Mouse (Mus musculus) midbrain, embryonic 15.5 days (tissue): ENCODE data around the gene Src. TPM values are rescaled to one million over a fixed set of nuclear protein-coding genes. Genes with fewer than 3 reads are reported as not detected.
A peak's percentile ranks its signal among the peaks of the same experiment; 100 is the strongest.

ENCODE experiments used
- ATAC-seq: fragments of 200-750 bp; cut with Nextera tagmentation; replicated peaks from 2 replicates; pipeline ENCODE4 v1.8.0; 2017; ENCODE audit warnings: moderate TSS enrichment
- H3K27ac ChIP-seq: fragments of 300-500 bp; sonication (generic); 2 replicates; pipeline ENCODE4 v1.5.1; 2015; ENCODE audit warnings: mild to moderate bottlenecking, inconsistent platforms
- H3K27me3 ChIP-seq: fragments of 300-500 bp; sonication (generic); replicated peaks from 2 replicates; pipeline ENCODE4 v1.6.1; 2015; ENCODE audit warnings: inconsistent platforms
- H3K36me3 ChIP-seq: fragments of 300-500 bp; sonication (generic); replicated peaks from 2 replicates; pipeline ENCODE4 v1.6.1; 2015; ENCODE audit warnings: inconsistent platforms
- H3K4me1 ChIP-seq: fragments of 300-500 bp; sonication (generic); 2 replicates; pipeline ENCODE4 v1.6.1; 2015; ENCODE audit warnings: inconsistent platforms
- H3K4me2 ChIP-seq: fragments of 300-500 bp; sonication (generic); 2 replicates; pipeline ENCODE4 v1.6.1; 2015; ENCODE audit warnings: inconsistent platforms, mild to moderate bottlenecking, moderate library complexity
- H3K4me3 ChIP-seq: fragments of 300-500 bp; sonication (generic); 2 replicates; pipeline ENCODE4 v1.5.1; 2015; ENCODE audit warnings: mild to moderate bottlenecking, inconsistent platforms
- H3K9ac ChIP-seq: fragments of 300-500 bp; sonication (generic); 2 replicates; pipeline ENCODE4 v1.6.1; 2015; ENCODE audit warnings: mild to moderate bottlenecking, inconsistent platforms
- H3K9me3 ChIP-seq: fragments of 300-500 bp; sonication (generic); 2 replicates; pipeline ENCODE4 v1.6.1; 2016; ENCODE audit warnings: inconsistent platforms
- WGBS: fragments of 180-500 bp; shearing (Covaris S2); methylation state at CpG from one replicate; pipeline ENCODE4 v1.1.7; 2015; ENCODE audit warnings: mixed read lengths; 5-methylcytosine and 5-hydroxymethylcytosine counted together
- polyA plus RNA-seq: library from polyadenylated mRNA; unstranded; fragments of >200 nt; fragmentation: Nextera tagmentation; extraction: Ambion mirVana; gene quantifications from 2 replicates; pipeline ENCODE4 v1.2.1, GENCODE M21; 2015

Gene Src
- polyA plus RNA-seq, 1 experiment from 2014 or later: 40.3 TPM

DNA sequence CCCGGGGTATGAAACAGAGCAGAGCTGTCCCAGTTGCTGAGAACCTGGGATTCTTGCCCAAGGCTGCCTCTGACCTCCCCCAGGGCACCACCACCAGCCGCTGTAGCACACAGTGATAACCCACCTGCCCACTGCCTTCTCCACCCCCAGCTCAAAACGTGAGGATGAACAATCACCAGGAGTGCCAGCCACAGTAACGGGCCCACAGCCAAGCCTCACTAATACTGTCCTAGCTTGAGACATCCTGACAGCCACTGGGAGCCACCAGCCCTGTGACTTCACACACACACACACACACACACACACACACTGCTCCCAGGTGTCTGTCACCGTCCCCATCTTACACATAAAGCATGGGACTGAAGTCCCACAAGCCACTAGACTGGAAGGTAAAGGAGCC is 22.9 kb upstream of the Src start:
- 71% methylated on average over 5 of the region's 5 CpGs for WGBS
- H3K4me1 ChIP-seq: no peaks in the 10 kb centered on the region
- no peaks in the 10 kb centered on the region for H3K9me3 ChIP-seq
- no peak for ATAC-seq
- no peaks in the 10 kb centered on the region for H3K27me3 ChIP-seq
- H3K4me2 ChIP-seq: no peak overlapping the region
- 0 out of 2 replicates have a peak overlapping the region, but pooled peaks have one; percentile 49 for H3K27ac ChIP-seq
- no peak overlapping the region for H3K4me3 ChIP-seq
- H3K36me3 ChIP-seq: peaks cover 17% of the 10 kb centered on the region; the same call in 1 of the 2 replicates
- no peak overlapping the region for H3K9ac ChIP-seq

DNA sequence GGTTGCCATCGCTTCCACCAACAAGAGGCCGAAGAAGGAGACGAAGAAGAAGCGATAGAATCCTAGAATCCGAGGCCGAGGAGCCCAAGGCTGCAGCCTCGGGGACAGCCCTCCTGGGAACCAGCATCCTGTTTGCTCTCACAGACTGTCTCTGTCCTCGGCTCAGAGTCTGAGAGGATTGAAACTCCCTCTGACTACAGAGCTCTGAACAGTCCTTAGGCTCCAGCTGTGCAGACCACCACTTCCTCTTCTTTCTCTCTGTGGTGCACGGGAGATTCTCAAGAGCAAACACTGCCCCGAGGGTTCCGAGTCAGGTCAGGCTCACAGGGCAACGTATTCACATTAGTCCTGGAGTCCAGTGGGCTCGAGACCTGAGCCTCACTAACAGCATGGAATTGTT is 22.3 kb upstream of the Src start:
- no peaks in the 10 kb centered on the region for H3K27me3 ChIP-seq
- H3K4me1 ChIP-seq: no peaks in the 10 kb centered on the region
- H3K4me2 ChIP-seq: no peak overlapping the region
- ATAC-seq: no peak
- H3K27ac ChIP-seq: peak overlapping the region; percentile 49
- no peak overlapping the region for H3K9ac ChIP-seq
- peaks cover 17% of the 10 kb centered on the region; the same call in 1 of the 2 replicates for H3K36me3 ChIP-seq
- H3K9me3 ChIP-seq: no peaks in the 10 kb centered on the region
- no peak overlapping the region for H3K4me3 ChIP-seq
- 58% methylated on average over 13 of the region's 13 CpGs for WGBS

- Histone ChIP-seq H3K4me1 (no peaks in the 10 kb centered on the region), H3K4me2 (no peak overlapping the region), H3K27ac (no peak overlapping the region), H3K9me3 (no peaks in the 10 kb centered on the region), H3K27me3 (no peaks in the 10 kb centered on the region), H3K36me3 (peaks cover 17% of the 10 kb centered on the region; the same call in 1 of the 2 replicates), H3K9ac (no peak overlapping the region), H3K4me3 (no peak overlapping the region)
- ATAC-seq: no peak
- 89% methylated on average over 4 of the region's 4 CpGs for WGBS
Observed at GRCm38 (mm10) chr2:157397376-157397775, 20.9 kb upstream of the Src start.

- WGBS: 96% methylated on average over 4 of the region's 4 CpGs
- no peak overlapping the region for H3K4me3 ChIP-seq
Observed at GRCm38 (mm10) chr2:157398539-157398938, 19.7 kb upstream of the Src start.

DNA sequence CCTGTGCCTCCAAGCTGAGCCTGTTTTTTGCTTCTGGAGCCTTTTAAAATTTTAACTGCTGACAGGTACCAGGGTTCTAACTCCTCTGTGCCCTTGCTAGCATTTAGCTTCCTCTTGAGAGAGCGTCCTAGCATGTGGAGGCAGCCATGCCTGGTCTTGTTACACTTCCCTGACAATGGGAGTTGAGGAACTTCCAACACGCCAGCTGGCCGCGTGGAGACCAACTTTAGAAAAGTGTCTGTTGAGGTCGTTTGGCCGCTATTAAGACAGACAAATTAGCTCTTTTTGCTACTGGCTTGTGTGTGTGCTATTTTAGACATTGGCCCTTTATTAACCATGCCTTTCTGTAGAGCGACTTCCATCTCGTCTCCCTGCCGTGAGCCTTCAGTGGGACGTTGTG is 18.4 kb upstream of the Src start:
- H3K9ac ChIP-seq: no peak overlapping the region
- H3K9me3 ChIP-seq: no peaks in the 10 kb centered on the region
- no peak overlapping the region for H3K4me2 ChIP-seq
- 90% methylated on average over 10 of the region's 10 CpGs for WGBS
- no peak overlapping the region for H3K27ac ChIP-seq
- H3K36me3 ChIP-seq: peaks cover 17% of the 10 kb centered on the region; the same call in 1 of the 2 replicates
- ATAC-seq: no peak
- H3K4me3 ChIP-seq: no peak overlapping the region
- no peaks in the 10 kb centered on the region for H3K4me1 ChIP-seq
- H3K27me3 ChIP-seq: no peaks in the 10 kb centered on the region

More at GRCm38 (mm10) chr2:157398539-157398938, 19.7 kb upstream of the Src start:
- Histone ChIP-seq H3K9me3 (no peaks in the 10 kb centered on the region), H3K27me3 (no peaks in the 10 kb centered on the region), H3K36me3 (peaks cover 17% of the 10 kb centered on the region; the same call in 1 of the 2 replicates), H3K4me1 (no peaks in the 10 kb centered on the region), H3K4me2 (no peak overlapping the region), H3K27ac (no peak overlapping the region), H3K9ac (no peak overlapping the region)
- no peak for ATAC-seq

GRCm38 (mm10) chr2:157400491-157400890 is 17.8 kb upstream of the Src start:
- Histone ChIP-seq H3K27ac (no peak overlapping the region), H3K4me3 (no peak overlapping the region), H3K36me3 (peaks cover 17% of the 10 kb centered on the region; the same call in 1 of the 2 replicates), H3K4me2 (no peak overlapping the region), H3K27me3 (no peaks in the 10 kb centered on the region), H3K4me1 (no peaks in the 10 kb centered on the region), H3K9me3 (no peaks in the 10 kb centered on the region), H3K9ac (no peak overlapping the region)
- 92% methylated on average over 6 of the region's 6 CpGs for WGBS
- no peak for ATAC-seq

DNA sequence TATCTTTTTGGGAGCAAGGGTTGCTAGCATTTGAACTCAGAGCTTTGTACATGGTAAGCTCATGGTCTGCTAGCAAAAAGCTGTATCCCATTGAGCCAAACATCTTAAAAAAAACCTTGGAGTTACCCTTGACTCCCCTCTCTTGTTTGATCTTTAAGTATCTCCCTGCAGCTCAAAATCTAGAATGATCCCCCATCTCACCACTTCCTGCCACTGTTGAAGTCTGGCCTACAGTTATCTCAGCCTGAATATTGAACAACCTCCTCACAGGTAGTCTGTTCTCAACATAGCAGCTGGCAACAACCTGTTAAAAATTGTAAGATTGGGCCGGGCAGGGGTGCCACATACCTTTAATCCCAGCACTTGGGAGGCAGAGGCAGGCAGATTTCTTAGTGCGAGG is 17.0 kb upstream of the Src start:
- H3K27ac ChIP-seq: no peak overlapping the region
- no peaks in the 10 kb centered on the region for H3K4me1 ChIP-seq
- no peak overlapping the region for H3K4me2 ChIP-seq
- no peaks in the 10 kb centered on the region for H3K27me3 ChIP-seq
- H3K36me3 ChIP-seq: peaks cover 14% of the 10 kb centered on the region; the same call in 1 of the 2 replicates
- no peaks in the 10 kb centered on the region for H3K9me3 ChIP-seq
- no peak for ATAC-seq
- 99% methylated on average over 2 of the region's 2 CpGs for WGBS
- no peak overlapping the region for H3K4me3 ChIP-seq
- H3K9ac ChIP-seq: no peak overlapping the region

GRCm38 (mm10) chr2:157407596-157407995 is 10.6 kb upstream of the Src start:
- H3K4me2 ChIP-seq: no peak overlapping the region
- H3K27ac ChIP-seq: no peak overlapping the region
- 85% methylated on average over 7 of the region's 7 CpGs for WGBS
- no peak for ATAC-seq
- H3K9ac ChIP-seq: no peak overlapping the region
- H3K4me1 ChIP-seq: peaks cover 7% of the 10 kb centered on the region; the same call in 1 of the 2 replicates
- H3K27me3 ChIP-seq: no peaks in the 10 kb centered on the region
- H3K9me3 ChIP-seq: no peaks in the 10 kb centered on the region
- no peaks in the 10 kb centered on the region for H3K36me3 ChIP-seq
- H3K4me3 ChIP-seq: no peak overlapping the region

DNA sequence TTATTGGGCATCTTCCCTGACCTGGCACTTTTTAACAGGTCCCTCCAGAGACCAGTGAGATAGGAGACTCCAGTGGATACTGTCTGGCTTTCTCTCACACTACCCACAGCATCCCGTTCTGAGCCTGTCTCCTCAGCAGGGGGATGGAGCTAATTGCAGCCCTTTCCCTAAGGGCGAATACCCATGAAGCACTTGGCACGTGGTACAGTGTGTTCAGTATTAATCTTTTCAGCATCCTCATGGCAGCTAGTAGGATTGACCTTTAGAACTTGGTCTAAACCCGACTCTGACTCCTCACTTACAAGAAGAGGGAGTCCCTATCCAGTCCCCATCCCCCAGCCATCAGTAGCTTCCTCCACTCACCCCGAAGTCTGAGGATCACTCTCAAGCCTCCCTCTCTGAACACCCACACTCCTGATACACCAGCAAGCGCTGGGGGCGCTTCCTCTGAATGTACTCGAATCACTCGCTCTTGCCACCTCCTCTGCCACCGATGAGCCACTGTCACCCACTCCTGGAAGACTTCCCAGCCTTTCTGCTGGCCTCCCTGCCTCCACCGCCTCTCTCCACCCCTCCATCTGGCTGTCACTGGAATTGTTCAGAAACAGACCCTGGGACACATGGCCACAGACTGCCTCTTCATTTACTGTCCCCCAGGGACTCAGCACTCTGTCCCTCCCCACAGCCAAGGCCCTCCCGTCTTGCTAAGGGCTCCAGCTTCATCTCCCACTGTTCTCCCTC is 8.3 kb upstream of the Src start:
- no peak for ATAC-seq
- 63% methylated on average over 12 of the region's 12 CpGs for WGBS

GRCm38 (mm10) chr2:157411151-157411693 is 7.0 kb upstream of the Src start:
- no peak overlapping the region for H3K4me2 ChIP-seq
- no peaks in the 10 kb centered on the region for H3K36me3 ChIP-seq
- ATAC-seq: no peak
- H3K9me3 ChIP-seq: no peaks in the 10 kb centered on the region
- H3K27me3 ChIP-seq: no peaks in the 10 kb centered on the region
- no peak overlapping the region for H3K27ac ChIP-seq
- H3K4me3 ChIP-seq: no peak overlapping the region
- WGBS: 89% methylated on average over 6 of the region's 6 CpGs
- peaks cover 7% of the 10 kb centered on the region; the same call in 1 of the 2 replicates for H3K4me1 ChIP-seq
- H3K9ac ChIP-seq: no peak overlapping the region

More for the DNA sequence above, 8.3 kb upstream of the Src start:
- Histone ChIP-seq H3K27ac (no peak overlapping the region), H3K9ac (no peak overlapping the region), H3K4me3 (no peak overlapping the region), H3K4me2 (no peak overlapping the region), H3K4me1 (peaks cover 7% of the 10 kb centered on the region; the same call in 1 of the 2 replicates), H3K27me3 (no peaks in the 10 kb centered on the region), H3K36me3 (no peaks in the 10 kb centered on the region), H3K9me3 (no peaks in the 10 kb centered on the region)

DNA sequence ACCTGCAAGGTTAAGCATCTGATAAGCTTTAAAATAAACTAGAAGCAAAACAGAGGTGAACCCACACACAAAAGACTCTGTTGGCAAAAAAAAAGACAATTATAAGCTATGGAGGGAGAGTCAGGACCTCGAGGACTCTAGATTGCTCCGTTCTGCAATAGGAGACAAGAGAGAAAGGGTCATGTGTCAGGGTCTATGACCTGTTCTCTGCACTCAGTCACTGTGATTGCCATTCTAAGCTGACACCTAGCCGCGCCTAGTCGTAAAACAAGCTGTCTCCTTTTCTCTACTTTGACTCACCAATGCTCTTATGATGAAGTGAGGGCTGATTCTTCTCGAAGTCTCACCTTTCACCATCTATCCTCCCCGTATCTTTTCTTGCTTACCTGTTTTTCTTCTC is 5.7 kb upstream of the Src start:
- no peaks in the 10 kb centered on the region for H3K27me3 ChIP-seq
- H3K9ac ChIP-seq: no peak overlapping the region
- no peaks in the 10 kb centered on the region for H3K36me3 ChIP-seq
- H3K4me3 ChIP-seq: no peak overlapping the region
- H3K4me2 ChIP-seq: no peak overlapping the region
- H3K9me3 ChIP-seq: no peaks in the 10 kb centered on the region
- no peak overlapping the region for H3K27ac ChIP-seq
- WGBS: 91% methylated on average over 7 of the region's 7 CpGs
- ATAC-seq: no peak
- peaks cover 7% of the 10 kb centered on the region; the same call in 1 of the 2 replicates for H3K4me1 ChIP-seq

DNA sequence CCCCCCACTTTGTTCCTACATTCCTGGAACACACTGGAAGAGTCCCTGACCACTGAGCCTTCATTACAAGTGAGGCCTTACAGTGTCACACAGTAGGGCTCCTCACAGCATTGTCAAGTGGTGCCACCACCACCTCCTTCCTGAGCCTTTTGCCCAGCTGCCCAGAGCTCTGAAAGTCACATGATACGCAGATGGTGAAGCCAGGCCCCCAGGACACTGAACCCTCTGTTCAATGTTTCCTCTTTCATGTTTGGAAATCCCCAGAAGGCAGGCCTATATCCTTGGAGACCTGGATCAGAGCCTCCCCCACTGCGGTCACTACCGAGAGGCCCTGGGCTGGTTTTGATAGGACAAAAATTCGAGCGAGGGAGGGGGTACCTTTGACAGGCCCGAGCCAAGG is 1.0 kb upstream of the Src start:
- ATAC-seq: peak; percentile 19; the same call in 1 of the 2 replicates
- no peak overlapping the region for H3K27ac ChIP-seq
- H3K4me1 ChIP-seq: peaks cover 8% of the 10 kb centered on the region
- no peaks in the 10 kb centered on the region for H3K36me3 ChIP-seq
- no peak overlapping the region for H3K4me2 ChIP-seq
- H3K9ac ChIP-seq: no peak overlapping the region
- 55% methylated on average over 6 of the region's 6 CpGs for whole genome bisulfite sequencing
- H3K9me3 ChIP-seq: no peaks in the 10 kb centered on the region
- no peaks in the 10 kb centered on the region for H3K27me3 ChIP-seq
- no peak overlapping the region for H3K4me3 ChIP-seq
